Mouse (Mus musculus): Measurements from ENCODE around the gene Ylpm1.

DNA sequence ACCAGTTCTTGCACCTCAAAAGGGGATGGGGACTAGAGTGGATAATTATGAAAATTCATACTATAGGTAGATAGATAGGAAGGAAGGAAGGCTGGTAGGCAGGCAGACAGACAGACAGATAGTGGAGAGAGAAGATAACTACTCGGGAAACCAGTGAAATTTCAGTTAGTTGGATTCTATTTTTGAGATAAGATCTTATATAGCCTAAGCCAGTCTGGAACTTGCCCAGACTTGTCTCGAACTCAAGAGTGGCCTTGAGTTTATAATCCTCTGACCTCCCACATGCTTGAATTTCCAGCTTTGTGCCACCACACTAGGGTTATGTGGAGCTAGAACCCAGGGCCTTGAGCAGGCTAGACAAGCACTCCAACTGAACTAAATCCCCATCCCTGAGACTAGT lies 88.1 kb downstream of the Ylpm1 start:
- TF ChIP-seq CTCF (IDR thresholded peaks at IDR 0.05; ENCODE audit: low read depth) (no peak), EP300 (optimal IDR thresholded peaks at IDR 0.05) (no peak)

Data from stomach, postnatal 0 days (tissue).